Mouse (Mus musculus): ENCODE measurements around the gene Fnip2. TPM values are rescaled to one million over a fixed set of nuclear protein-coding genes. Genes with fewer than 3 reads are reported as not detected.

Fnip2 gene
- total and polyA plus RNA-seq, 3 experiments, result 0.21 to 0.71 (median 0.31) TPM

- Histone ChIP-seq H3K4me2 (ENCODE audit: insufficient read depth, low read depth, poor library complexity, severe bottlenecking) (no peak overlapping the region), H3K36me3 (replicated peaks in 1 of 2; ENCODE audit: control insufficient read depth in 1 of 2, insufficient read depth in 1 of 2, low read length in 1 of 2) (no peaks in the 10 kb centered on the region), H3K79me2 (replicated peaks; ENCODE audit: control insufficient read depth, extremely low read depth, insufficient read depth, poor library complexity, severe bottlenecking) (no peaks in the 10 kb centered on the region), H3K9ac (ENCODE audit: insufficient read depth, low read depth) (no peak overlapping the region), H3K9me3 (replicated peaks; ENCODE audit: low read length) (no peaks in the 10 kb centered on the region), H3K27ac (ENCODE audit: insufficient read depth, low read depth) (no peak overlapping the region), H3K4me1 (ENCODE audit: control insufficient read depth in 1 of 2, insufficient read depth in 2 of 2) (no peaks in the 10 kb centered on the region), H3K27me3 (replicated peaks) (peaks cover 7% of the 10 kb centered on the region), H3K4me3 (replicated peaks in 1 of 3; ENCODE audit: low read depth in 2 of 3, low read length in 2 of 3, poor library complexity in 1 of 3) (no peak overlapping the region)
- in situ Hi-C loops (cut with MboI; ENCODE audit: low pct_ligation_motif_present, low pct_unique_long_range_greater_than_20kb, low sequenced_read_pairs) (no loop called here), dilution Hi-C loops (cut with MboI; ENCODE audit: extremely low pct_ligation_motif_present, extremely low pct_unique_long_range_greater_than_20kb, low sequenced_read_pairs) (no loop called here)
- no peak for TF ChIP-seq POLR2A (IDR thresholded peaks at IDR 0.05; ENCODE audit: low read depth, low read length)
- TF ChIP-seq JUN (IDR thresholded peaks at IDR 0.05; ENCODE audit: insufficient read depth, low read depth, low read length), result no peak
- TF ChIP-seq KAT2A (IDR thresholded peaks at IDR 0.05; ENCODE audit: insufficient replicate concordance, low read length), result no peak
- TF ChIP-seq ELF1 (IDR thresholded peaks at IDR 0.05; ENCODE audit: low read depth, low read length), result no peak
- no peak for TF ChIP-seq MXI1 (IDR thresholded peaks at IDR 0.05; ENCODE audit: low read depth, low read length)
- no peak for TF ChIP-seq RCOR1 (conservative IDR thresholded peaks at IDR 0.05; ENCODE audit: low read depth, low read length)
- DNase-seq (ENCODE audit: extremely low read depth), result no peak
Measured at GRCm38 (mm10) chr3:79548681-79549437, 18.7 kb downstream of the Fnip2 start.

- dilution Hi-C loops (cut with MboI; ENCODE audit: extremely low pct_ligation_motif_present, extremely low pct_unique_long_range_greater_than_20kb, low sequenced_read_pairs), result no loop called here
- no peaks in the 10 kb centered on the region for H3K79me2 ChIP-seq (replicated peaks; ENCODE audit: control insufficient read depth, extremely low read depth, insufficient read depth, poor library complexity, severe bottlenecking)
- no peaks in the 10 kb centered on the region for H3K36me3 ChIP-seq (replicated peaks in 1 of 2; ENCODE audit: control insufficient read depth in 1 of 2, insufficient read depth in 1 of 2, low read length in 1 of 2)
- TF ChIP-seq TCF12 (IDR thresholded peaks at IDR 0.05; ENCODE audit: low read depth, low read length), result no peak
- no peak for TF ChIP-seq NELFE (IDR thresholded peaks at IDR 0.05; ENCODE audit: low read depth, low read length)
- no peak for TF ChIP-seq NRF1 (IDR thresholded peaks at IDR 0.05; ENCODE audit: low read depth, low read length)
- no peak for TF ChIP-seq USF1 (IDR thresholded peaks at IDR 0.05; ENCODE audit: low read depth, low read length)
- TF ChIP-seq CTCF (conservative IDR thresholded peaks at IDR 0.05 in 1 of 2, IDR thresholded peaks at IDR 0.05 in 1 of 2; ENCODE audit: low read depth in 2 of 2, low read length in 2 of 2), result no peak
- TF ChIP-seq EP300 (IDR thresholded peaks at IDR 0.05; ENCODE audit: low read length), result no peak
- no peak for TF ChIP-seq MAZ (IDR thresholded peaks at IDR 0.05; ENCODE audit: low read depth, low read length)
- no peak for TF ChIP-seq SIN3A (IDR thresholded peaks at IDR 0.05; ENCODE audit: low read length)
- TF ChIP-seq IRF4 (IDR thresholded peaks at IDR 0.05; ENCODE audit: low read depth, low read length), result no peak
- TF ChIP-seq E2F4 (IDR thresholded peaks at IDR 0.05; ENCODE audit: insufficient replicate concordance, low read depth, low read length), result no peak
- TF ChIP-seq KAT2A (IDR thresholded peaks at IDR 0.05; ENCODE audit: insufficient replicate concordance, low read length), result no peak
- no peak overlapping the region for H3K4me3 ChIP-seq (replicated peaks in 1 of 3; ENCODE audit: low read depth in 2 of 3, low read length in 2 of 3, poor library complexity in 1 of 3)
- in situ Hi-C loops (cut with MboI; ENCODE audit: low pct_ligation_motif_present, low pct_unique_long_range_greater_than_20kb, low sequenced_read_pairs), result no loop called here
- H3K4me2 ChIP-seq (ENCODE audit: insufficient read depth, low read depth, poor library complexity, severe bottlenecking), result no peak overlapping the region
- no peak overlapping the region for H3K27ac ChIP-seq (ENCODE audit: insufficient read depth, low read depth)
- H3K9me3 ChIP-seq (replicated peaks; ENCODE audit: low read length), result no peaks in the 10 kb centered on the region
- H3K4me1 ChIP-seq (ENCODE audit: control insufficient read depth in 1 of 2, insufficient read depth in 2 of 2), result peaks cover 0 to 24% of the 10 kb centered on the region in 2 experiments; a peak in 2 of 4 replicates
- no peak overlapping the region for H3K9ac ChIP-seq (ENCODE audit: insufficient read depth, low read depth)
- peaks cover 13% of the 10 kb centered on the region for H3K27me3 ChIP-seq (replicated peaks)
- peak; percentile 57 for DNase-seq (ENCODE audit: extremely low read depth)
Measured at GRCm38 (mm10) chr3:79542585-79542984, 25.0 kb downstream of the Fnip2 start.

Data from CH12.LX (cell line).